Comparison of ENCODE assay signal across 15 mouse cellular contexts in the genomic region with DNA sequence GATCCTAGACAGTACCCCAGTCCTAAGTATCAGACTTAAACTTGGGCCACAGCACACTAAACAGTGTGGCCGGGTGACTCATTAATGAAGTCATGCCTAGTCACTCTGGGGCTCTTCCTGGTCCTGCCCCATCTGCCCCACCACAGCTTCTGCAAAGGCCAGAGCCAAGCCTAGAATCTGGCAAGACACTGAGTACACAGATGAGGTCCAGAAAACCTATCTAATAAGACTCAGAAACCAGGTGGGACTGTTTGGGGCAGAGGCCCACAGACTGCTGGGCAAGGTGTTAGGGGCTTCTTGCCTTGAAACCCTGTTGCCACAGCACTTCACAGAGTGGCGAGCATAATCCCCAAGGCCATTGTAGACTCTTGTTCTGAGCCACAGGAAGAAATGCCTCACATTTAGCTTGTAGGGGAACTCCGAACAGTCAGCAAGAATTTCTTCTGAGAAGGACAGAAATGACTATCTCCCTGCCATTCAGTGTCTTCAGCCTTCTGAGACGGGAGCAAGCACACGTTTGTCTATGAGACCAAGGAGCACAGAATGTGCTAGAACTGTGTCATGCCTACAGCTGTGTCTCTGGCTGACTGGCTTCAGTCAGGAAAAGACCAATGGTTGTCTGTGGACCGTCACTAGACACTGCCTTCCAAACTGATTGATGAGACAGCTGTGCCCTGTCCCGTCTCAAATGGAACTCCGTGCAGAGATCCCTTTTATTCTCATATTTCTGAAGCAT. TPM values are rescaled to one million over a fixed set of nuclear protein-coding genes. Genes with fewer than 3 reads are reported as not detected.
A peak's percentile ranks its signal among the peaks of the same experiment; 100 is the strongest.
DNase-seq lines count a peak whose midpoint lies in the region; ATAC-seq and TF ChIP-seq lines count a peak whose summit lies in the region.
"Had no signal": no experiment of that assay in that cellular context is flagged by ENCODE, and none has a peak within 500 bp of the region (broad histone marks: within the 10 kb centered on the region; RNA-seq: fewer than 3 reads in every experiment).

No protein-coding gene starts in this region.

- no peak for TF ChIP-seq POLR2A in embryonic fibroblast, embryonic 13.5 days (IDR thresholded peaks at IDR 0.05; ENCODE audit: low read depth, low read length)

- no peaks in the 10 kb centered on the region for H3K9me3 ChIP-seq in intestine, postnatal 0 days (ENCODE audit: control insufficient read depth)
- H3K9me3 ChIP-seq in intestine, embryonic 16.5 days (ENCODE audit: control insufficient read depth, low read length): no peaks in the 10 kb centered on the region
- H3K9me3 ChIP-seq: embryonic facial prominence, embryonic 12.5 days had no signal

- H3K27me3 ChIP-seq in intestine, postnatal 0 days (replicated peaks; ENCODE audit: control insufficient read depth, insufficient read depth, low read length): no peaks in the 10 kb centered on the region
- H3K27me3 ChIP-seq in intestine, embryonic 16.5 days (replicated peaks; ENCODE audit: control insufficient read depth, insufficient read depth, low read length): no peaks in the 10 kb centered on the region
- H3K27me3 ChIP-seq: embryonic facial prominence, embryonic 12.5 days; limb, embryonic 12.5 days had no signal

- H3K4me1 ChIP-seq in intestine, postnatal 0 days (replicated peaks; ENCODE audit: control insufficient read depth, insufficient read depth, low read length): peaks cover 4% of the 10 kb centered on the region; the same call in 1 of the 2 replicates
- H3K4me1 ChIP-seq in intestine, embryonic 16.5 days (ENCODE audit: control insufficient read depth, insufficient read depth, low read length): peaks cover 7% of the 10 kb centered on the region
- H3K4me1 ChIP-seq in embryonic fibroblast, embryonic 13.5 days (ENCODE audit: control insufficient read depth, insufficient read depth, low read length): peaks cover 10% of the 10 kb centered on the region; the same call in 1 of the 2 replicates
- H3K4me1 ChIP-seq: embryonic facial prominence, embryonic 12.5 days had no signal

- H3K27ac ChIP-seq in intestine, postnatal 0 days (ENCODE audit: low read depth, low read length): no peak overlapping the region
- no peak overlapping the region for H3K27ac ChIP-seq in intestine, embryonic 16.5 days (ENCODE audit: low read length)
- H3K27ac ChIP-seq in embryonic fibroblast, embryonic 13.5 days (ENCODE audit: insufficient read depth, low read length): peak overlapping the region; percentile 14; the same call in 1 of the 2 replicates
- H3K27ac ChIP-seq: embryonic facial prominence, embryonic 12.5 days; limb, embryonic 12.5 days had no signal

- no peaks in the 10 kb centered on the region for H3K36me3 ChIP-seq in intestine, postnatal 0 days (ENCODE audit: control insufficient read depth, insufficient read depth)
- no peaks in the 10 kb centered on the region for H3K36me3 ChIP-seq in intestine, embryonic 16.5 days (ENCODE audit: control insufficient read depth, insufficient read depth, low read length)
- H3K36me3 ChIP-seq: embryonic facial prominence, embryonic 12.5 days; limb, embryonic 12.5 days had no signal

- no peak overlapping the region for H3K9ac ChIP-seq in intestine, postnatal 0 days (ENCODE audit: low read depth, low read length)
- no peak overlapping the region for H3K9ac ChIP-seq in intestine, embryonic 16.5 days (ENCODE audit: low read depth, low read length)
- H3K9ac ChIP-seq: embryonic facial prominence, embryonic 12.5 days; limb, embryonic 12.5 days had no signal

- no peak for TF ChIP-seq CTCF in intestine, postnatal 0 days (IDR thresholded peaks at IDR 0.05; ENCODE audit: low read depth)
- TF ChIP-seq CTCF in embryonic fibroblast, embryonic 13.5 days (IDR thresholded peaks at IDR 0.05; ENCODE audit: borderline replicate concordance, insufficient read depth, low read length): no peak

- ATAC-seq in intestine, postnatal 0 days: 0 out of 2 replicates have a peak, but pooled peaks have one; percentile 33
- ATAC-seq in intestine, embryonic 16.5 days: no peak
- peak; percentile 89 for ATAC-seq in monocyte, adult 5-6 weeks (replicated peaks; ENCODE audit: insufficient number of reproducible peaks, low FRiP score, low TSS enrichment, poor library complexity, severe bottlenecking)

- no peak overlapping the region for H3K4me3 ChIP-seq in intestine, postnatal 0 days (ENCODE audit: low read depth, low read length)
- no peak overlapping the region for H3K4me3 ChIP-seq in intestine, embryonic 16.5 days (ENCODE audit: low read length)
- no peak overlapping the region for H3K4me3 ChIP-seq in embryonic fibroblast, embryonic 13.5 days (ENCODE audit: insufficient read depth, low read length)
- H3K4me3 ChIP-seq: embryonic facial prominence, embryonic 12.5 days; limb, embryonic 12.5 days had no signal

- DNase-seq in CD4-positive helper T cell, adult 2 months (ENCODE audit: low read depth, low spot score): peak; percentile 63
- no peak for DNase-seq in thymus, postnatal 14 days
- no peak for DNase-seq in layer of hippocampus, adult 11-12 months (ENCODE audit: low spot score)
- no peak for DNase-seq in layer of hippocampus, postnatal 36 days
- DNase-seq: cerebellum, adult 11-12 months; heart, postnatal 10 days; kidney, adult 11 months; layer of hippocampus, adult 9-11 months; thymus, postnatal 36 days had no signal

- no peak overlapping the region for H3K4me2 ChIP-seq in intestine, postnatal 0 days (replicated peaks; ENCODE audit: low read depth)
- H3K4me2 ChIP-seq in intestine, embryonic 16.5 days (ENCODE audit: low read depth, low read length): no peak overlapping the region
- H3K4me2 ChIP-seq: embryonic facial prominence, embryonic 12.5 days; limb, embryonic 12.5 days had no signal

- 79% methylated on average over 8 of the region's 8 CpGs for WGBS in intestine, postnatal 0 days
- WGBS in intestine, embryonic 16.5 days: 82% methylated on average over 8 of the region's 8 CpGs

RNA-seq across cellular contexts. Expression of a gene that starts 49.0 kb away (rescaled TPM):
- polyA plus RNA-seq in intestine, postnatal 0 days (2015; fragmentation: Nextera tagmentation; extraction: Ambion mirVana): 14.9 and 15.8 TPM in 2 replicates
- polyA plus RNA-seq in intestine, embryonic 16.5 days (2015; fragmentation: Nextera tagmentation; extraction: Ambion mirVana): 17.6 and 18.7 TPM in 2 replicates
- 23.2 and 30.0 TPM in 2 replicates for polyA plus RNA-seq in embryonic fibroblast, embryonic 13.5 days (2011; ENCODE audit: insufficient read length, low read depth, missing spikeins)
- total RNA-seq in monocyte, adult 5-6 weeks (2017): 76.0 to 90.1 TPM (median 79.9 TPM) in 3 replicates
- 10 to 100 TPM; 42.5 to 45.1 TPM for total RNA-seq in layer of hippocampus, postnatal 36 days (2021)
